Mouse (Mus musculus) intestine, embryonic 15.5 days (tissue): ENCODE results near the gene B3galt1. TPM values are rescaled to one million over a fixed set of nuclear protein-coding genes. Genes with fewer than 3 reads are reported as not detected.

Experiments
- ATAC-seq: fragments of 200-750 bp; cut with Nextera tagmentation; 2 replicates; pipeline ENCODE4 v1.8.0; 2017; ENCODE audit warnings: moderate TSS enrichment, moderate library complexity
- H3K27ac ChIP-seq: fragments of 300-500 bp; sonication (generic); 2 replicates; pipeline ENCODE4 v1.5.1; 2015; ENCODE audit warnings: mild to moderate bottlenecking, inconsistent platforms
- H3K27me3 ChIP-seq: fragments of 300-500 bp; sonication (generic); replicated peaks from 2 replicates; pipeline ENCODE4 v1.6.1; 2015; ENCODE audit warnings: inconsistent platforms
- H3K36me3 ChIP-seq: fragments of 300-500 bp; sonication (generic); 2 replicates; pipeline ENCODE4 v1.6.1; 2015; ENCODE audit warnings: inconsistent platforms
- H3K4me1 ChIP-seq: fragments of 300-500 bp; sonication (generic); replicated peaks from 2 replicates; pipeline ENCODE4 v1.6.1; 2015; ENCODE audit warnings: inconsistent platforms
- H3K4me2 ChIP-seq: fragments of 300-500 bp; sonication (generic); replicated peaks from 2 replicates; pipeline ENCODE4 v1.6.1; 2015; ENCODE audit warnings: mild to moderate bottlenecking, inconsistent platforms
- H3K4me3 ChIP-seq: fragments of 300-500 bp; sonication (generic); replicated peaks from 2 replicates; pipeline ENCODE4 v1.5.1; 2015; ENCODE audit warnings: inconsistent platforms
- H3K9ac ChIP-seq: fragments of 300-500 bp; sonication (generic); 2 replicates; pipeline ENCODE4 v1.6.1; 2015; ENCODE audit warnings: inconsistent platforms
- H3K9me3 ChIP-seq: fragments of 300-500 bp; sonication (generic); 2 replicates; pipeline ENCODE4 v1.6.1; 2016; ENCODE audit warnings: inconsistent platforms
- WGBS: fragments of 180-500 bp; shearing (Covaris S2); methylation state at CpG from one replicate; pipeline ENCODE4 v1.1.7; 2015; 5-methylcytosine and 5-hydroxymethylcytosine counted together
- polyA plus RNA-seq: library from polyadenylated mRNA; unstranded; fragments of >200 nt; fragmentation: Nextera tagmentation; extraction: Ambion mirVana; gene quantifications from 2 replicates; pipeline ENCODE4 v1.2.1, GENCODE M21; 2015

B3galt1 gene
- polyA plus RNA-seq, 1 experiment from 2014 or later = 4.1 TPM

- Histone ChIP-seq H3K36me3 (no peaks in the 10 kb centered on the region), H3K4me3 (no peak overlapping the region), H3K9ac (no peak overlapping the region), H3K27ac (no peak overlapping the region), H3K4me1 (no peaks in the 10 kb centered on the region), H3K4me2 (no peak overlapping the region), H3K27me3 (no peaks in the 10 kb centered on the region), H3K9me3 (no peaks in the 10 kb centered on the region)
- ATAC-seq = no peak
- 68% methylated on average over 3 of the region's 3 CpGs for WGBS
Measured at GRCm38 (mm10) chr2:67879836-67880235, 314.2 kb downstream of the B3galt1 start.

- Histone ChIP-seq H3K27ac (no peak overlapping the region), H3K4me1 (no peaks in the 10 kb centered on the region), H3K27me3 (no peaks in the 10 kb centered on the region), H3K36me3 (no peaks in the 10 kb centered on the region), H3K4me2 (no peak overlapping the region), H3K4me3 (no peak overlapping the region), H3K9ac (no peak overlapping the region), H3K9me3 (no peaks in the 10 kb centered on the region)
- no peak for ATAC-seq
- 76% methylated on average over 1 of the region's 1 CpGs for WGBS
Measured at GRCm38 (mm10) chr2:67881713-67882281, 316.1 kb downstream of the B3galt1 start.

DNA sequence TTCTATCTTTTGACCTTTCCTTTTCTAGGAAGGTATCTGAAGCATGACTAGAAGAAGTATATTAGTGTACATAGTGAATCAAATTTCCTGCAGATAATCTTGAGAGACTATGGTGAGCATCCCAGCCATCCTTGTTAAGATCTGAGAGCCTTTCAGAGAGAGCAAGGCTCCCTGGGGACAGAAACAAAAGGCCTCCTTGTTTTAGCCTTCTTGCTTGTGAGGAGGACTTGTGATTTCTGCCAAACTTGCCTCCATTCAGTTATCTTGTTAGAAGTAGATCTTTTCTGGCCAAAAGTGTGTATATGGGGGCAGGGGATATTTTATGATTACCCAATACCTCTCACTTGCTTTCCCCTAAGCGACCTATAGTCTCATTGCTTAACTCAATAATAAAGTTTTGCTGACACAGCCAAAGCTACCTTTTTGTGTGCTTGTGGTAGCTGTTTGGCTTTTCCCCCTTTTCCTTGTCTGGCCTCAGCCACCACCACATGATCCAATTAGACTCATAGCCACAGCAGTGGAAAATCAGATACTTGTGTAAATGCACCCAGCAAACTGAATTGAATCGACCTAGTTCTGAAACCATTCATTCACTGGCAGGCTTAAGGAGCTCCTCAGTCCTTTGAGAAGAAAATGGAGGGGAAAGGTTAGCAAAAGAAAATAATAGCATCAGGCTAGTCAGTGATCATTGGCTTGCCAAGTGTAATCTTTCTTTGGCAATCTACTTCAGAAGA lies 332.5 kb downstream of the B3galt1 start:
- Histone ChIP-seq H3K4me3 (no peak overlapping the region), H3K27me3 (no peaks in the 10 kb centered on the region), H3K27ac (no peak overlapping the region), H3K4me1 (no peaks in the 10 kb centered on the region), H3K4me2 (no peak overlapping the region), H3K36me3 (no peaks in the 10 kb centered on the region), H3K9me3 (no peaks in the 10 kb centered on the region), H3K9ac (no peak overlapping the region)
- 67% methylated on average over 2 of the region's 2 CpGs for WGBS
- ATAC-seq = no peak

DNA sequence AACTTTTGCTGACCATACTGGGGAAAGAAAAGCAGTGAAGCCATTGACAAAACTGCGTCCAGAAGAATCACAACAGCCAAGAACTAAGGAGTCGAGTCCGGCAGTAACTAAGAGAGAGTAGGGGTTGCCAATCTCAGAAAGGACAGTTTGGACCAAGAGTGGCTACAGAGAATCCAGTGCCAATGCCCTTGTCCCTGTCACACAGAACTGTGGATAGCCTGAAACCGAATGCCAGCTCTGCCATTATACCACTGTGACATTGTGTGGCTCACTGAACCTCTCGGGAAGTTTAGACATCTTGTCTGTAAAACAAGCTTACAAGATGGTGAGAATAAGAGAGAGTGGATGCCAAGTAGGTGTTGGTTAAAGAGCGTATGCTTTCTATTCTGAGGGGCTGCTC lies 335.9 kb downstream of the B3galt1 start:
- no peak for ATAC-seq
- no peaks in the 10 kb centered on the region for H3K36me3 ChIP-seq
- no peak overlapping the region for H3K9ac ChIP-seq
- no peak overlapping the region for H3K27ac ChIP-seq
- H3K9me3 ChIP-seq = no peaks in the 10 kb centered on the region
- no peak overlapping the region for H3K4me3 ChIP-seq
- 85% methylated on average over 6 of the region's 6 CpGs for WGBS
- no peaks in the 10 kb centered on the region for H3K4me1 ChIP-seq
- no peak overlapping the region for H3K4me2 ChIP-seq
- H3K27me3 ChIP-seq = no peaks in the 10 kb centered on the region

GRCm38 (mm10) chr2:67902651-67903292 lies 337.1 kb downstream of the B3galt1 start:
- no peaks in the 10 kb centered on the region for H3K9me3 ChIP-seq
- no peak overlapping the region for H3K9ac ChIP-seq
- no peaks in the 10 kb centered on the region for H3K36me3 ChIP-seq
- WGBS = 87% methylated on average over 8 of the region's 8 CpGs
- no peak overlapping the region for H3K4me2 ChIP-seq
- ATAC-seq = no peak
- H3K4me1 ChIP-seq = no peaks in the 10 kb centered on the region
- H3K4me3 ChIP-seq = no peak overlapping the region
- no peak overlapping the region for H3K27ac ChIP-seq
- H3K27me3 ChIP-seq = no peaks in the 10 kb centered on the region

- Histone ChIP-seq H3K4me3 (no peak overlapping the region), H3K36me3 (no peaks in the 10 kb centered on the region), H3K9me3 (no peaks in the 10 kb centered on the region), H3K27ac (no peak overlapping the region), H3K9ac (no peak overlapping the region), H3K4me2 (no peak overlapping the region), H3K4me1 (no peaks in the 10 kb centered on the region), H3K27me3 (no peaks in the 10 kb centered on the region)
- no peak for ATAC-seq
- WGBS = 71% methylated on average over 1 of the region's 1 CpGs
Measured at GRCm38 (mm10) chr2:67903769-67904168, 338.1 kb downstream of the B3galt1 start.

DNA sequence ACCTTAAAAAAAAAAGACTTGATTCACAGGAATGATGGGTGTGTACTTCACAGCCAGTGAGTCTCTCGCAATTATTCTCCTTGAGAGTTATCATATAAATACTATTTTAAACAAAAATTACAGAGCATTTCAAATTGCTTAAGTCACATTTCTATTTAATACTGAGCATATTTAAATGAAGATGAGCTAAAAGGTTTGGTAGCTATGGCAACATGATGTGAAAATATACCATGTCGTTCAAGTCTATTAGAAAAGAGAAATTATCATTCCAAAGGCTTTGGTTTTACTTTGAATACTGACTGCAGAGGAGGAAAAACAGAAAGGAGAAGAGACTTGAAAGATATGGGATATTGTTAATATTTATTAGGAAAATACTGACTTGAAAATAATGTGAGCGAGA lies 366.3 kb downstream of the B3galt1 start:
- WGBS = 80% methylated on average over 3 of the region's 3 CpGs
- Histone ChIP-seq H3K27me3 (no peaks in the 10 kb centered on the region), H3K9ac (no peak overlapping the region), H3K4me2 (no peak overlapping the region), H3K4me3 (no peak overlapping the region), H3K36me3 (no peaks in the 10 kb centered on the region), H3K27ac (no peak overlapping the region), H3K4me1 (no peaks in the 10 kb centered on the region), H3K9me3 (no peaks in the 10 kb centered on the region)
- ATAC-seq = no peak

DNA sequence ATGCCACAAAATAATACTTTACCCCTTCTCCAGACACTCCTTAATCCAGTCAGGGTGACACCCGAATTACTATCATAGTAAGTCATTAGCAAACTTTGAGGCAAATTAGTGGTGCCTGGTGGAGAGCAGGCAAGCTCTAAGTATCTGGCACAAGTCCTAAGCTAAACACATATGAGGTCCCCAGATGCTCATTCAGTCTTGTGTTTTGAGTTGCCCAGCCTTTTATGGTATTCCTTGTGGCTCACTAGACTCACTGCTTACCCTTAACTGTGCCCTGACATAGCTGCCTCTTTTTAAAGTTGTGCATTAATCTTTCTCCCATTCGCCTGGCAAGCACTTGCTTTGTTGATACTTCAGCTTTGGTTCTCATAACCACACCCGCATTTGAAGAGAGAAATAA lies 382.7 kb downstream of the B3galt1 start:
- Histone ChIP-seq H3K4me2 (no peak overlapping the region), H3K4me1 (no peaks in the 10 kb centered on the region), H3K9ac (no peak overlapping the region), H3K36me3 (no peaks in the 10 kb centered on the region), H3K27me3 (no peaks in the 10 kb centered on the region), H3K27ac (no peak overlapping the region), H3K9me3 (no peaks in the 10 kb centered on the region), H3K4me3 (no peak overlapping the region)
- WGBS = 60% methylated on average over 3 of the region's 3 CpGs
- peak; percentile 61; the same call in 1 of the 2 replicates for ATAC-seq

- no peaks in the 10 kb centered on the region for H3K4me1 ChIP-seq
- H3K27ac ChIP-seq = no peak overlapping the region
- H3K4me2 ChIP-seq = no peak overlapping the region
- H3K36me3 ChIP-seq = no peaks in the 10 kb centered on the region
- H3K9ac ChIP-seq = no peak overlapping the region
- H3K9me3 ChIP-seq = no peaks in the 10 kb centered on the region
- no peak for ATAC-seq
- no peak overlapping the region for H3K4me3 ChIP-seq
- no peaks in the 10 kb centered on the region for H3K27me3 ChIP-seq
- WGBS = 91% methylated on average over 4 of the region's 4 CpGs
Measured at GRCm38 (mm10) chr2:67956182-67956581, 390.5 kb downstream of the B3galt1 start.

- 73% methylated on average over 2 of the region's 2 CpGs for WGBS
Measured at GRCm38 (mm10) chr2:67957561-67957960, 391.9 kb downstream of the B3galt1 start.

GRCm38 (mm10) chr2:67960711-67961110 lies 395.0 kb downstream of the B3galt1 start:
- H3K27me3 ChIP-seq = no peaks in the 10 kb centered on the region
- H3K9me3 ChIP-seq = no peaks in the 10 kb centered on the region
- 65% methylated on average over 2 of the region's 2 CpGs for WGBS
- no peak overlapping the region for H3K27ac ChIP-seq
- no peaks in the 10 kb centered on the region for H3K36me3 ChIP-seq
- H3K4me1 ChIP-seq = no peaks in the 10 kb centered on the region
- ATAC-seq = no peak
- H3K4me3 ChIP-seq = no peak overlapping the region
- no peak overlapping the region for H3K4me2 ChIP-seq
- H3K9ac ChIP-seq = no peak overlapping the region

More at GRCm38 (mm10) chr2:67957561-67957960, 391.9 kb downstream of the B3galt1 start:
- H3K27me3 ChIP-seq = no peaks in the 10 kb centered on the region
- H3K9ac ChIP-seq = no peak overlapping the region
- no peak overlapping the region for H3K27ac ChIP-seq
- H3K4me3 ChIP-seq = no peak overlapping the region
- H3K4me1 ChIP-seq = no peaks in the 10 kb centered on the region
- no peaks in the 10 kb centered on the region for H3K36me3 ChIP-seq
- no peak for ATAC-seq
- H3K4me2 ChIP-seq = no peak overlapping the region
- H3K9me3 ChIP-seq = no peaks in the 10 kb centered on the region

GRCm38 (mm10) chr2:67968812-67969211 lies 403.1 kb downstream of the B3galt1 start:
- ATAC-seq = no peak
- Histone ChIP-seq H3K9ac (no peak overlapping the region), H3K27me3 (no peaks in the 10 kb centered on the region), H3K36me3 (no peaks in the 10 kb centered on the region), H3K4me3 (no peak overlapping the region), H3K9me3 (no peaks in the 10 kb centered on the region), H3K4me1 (no peaks in the 10 kb centered on the region), H3K4me2 (no peak overlapping the region), H3K27ac (no peak overlapping the region)

GRCm38 (mm10) chr2:67971091-67971490 lies 405.4 kb downstream of the B3galt1 start:
- H3K27ac ChIP-seq = no peak overlapping the region
- H3K27me3 ChIP-seq = no peaks in the 10 kb centered on the region
- H3K4me2 ChIP-seq = no peak overlapping the region
- no peak overlapping the region for H3K9ac ChIP-seq
- H3K4me1 ChIP-seq = no peaks in the 10 kb centered on the region
- H3K4me3 ChIP-seq = no peak overlapping the region
- H3K9me3 ChIP-seq = no peaks in the 10 kb centered on the region
- no peaks in the 10 kb centered on the region for H3K36me3 ChIP-seq
- WGBS = 78% methylated on average over 7 of the region's 7 CpGs
- ATAC-seq = no peak
